Mouse (Mus musculus): ENCODE results near the gene Smagp.

Gene Smagp

GRCm38 (mm10) chr15:100590436-100590835, 46.3 kb downstream of the Smagp start:
- DNase-seq (ENCODE audit: low read depth) = no peak

DNA sequence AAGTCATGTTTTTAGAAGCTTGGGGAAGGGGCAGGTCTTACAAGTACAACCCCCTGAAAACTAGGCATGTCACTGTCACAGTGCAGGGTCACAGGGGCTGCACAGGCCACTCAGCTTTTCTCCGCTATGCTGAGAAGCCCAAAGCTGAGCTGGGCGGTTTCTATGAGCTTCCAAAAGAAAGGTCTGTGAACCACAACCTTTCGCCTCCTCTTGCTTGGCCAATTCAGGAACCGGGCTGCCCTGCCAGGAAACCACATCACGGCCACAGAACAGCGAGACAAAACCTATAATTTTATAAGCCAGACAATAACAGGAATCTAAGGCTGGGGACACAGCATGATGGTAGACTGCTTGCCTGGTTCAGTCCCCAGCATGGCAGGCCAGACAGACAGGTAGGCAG, 48.4 kb downstream of the Smagp start:
- DNase-seq (ENCODE audit: low read depth) = no peak

- no peak for DNase-seq (ENCODE audit: low read depth)
Observed at GRCm38 (mm10) chr15:100587166-100587565, 49.6 kb downstream of the Smagp start.

DNA sequence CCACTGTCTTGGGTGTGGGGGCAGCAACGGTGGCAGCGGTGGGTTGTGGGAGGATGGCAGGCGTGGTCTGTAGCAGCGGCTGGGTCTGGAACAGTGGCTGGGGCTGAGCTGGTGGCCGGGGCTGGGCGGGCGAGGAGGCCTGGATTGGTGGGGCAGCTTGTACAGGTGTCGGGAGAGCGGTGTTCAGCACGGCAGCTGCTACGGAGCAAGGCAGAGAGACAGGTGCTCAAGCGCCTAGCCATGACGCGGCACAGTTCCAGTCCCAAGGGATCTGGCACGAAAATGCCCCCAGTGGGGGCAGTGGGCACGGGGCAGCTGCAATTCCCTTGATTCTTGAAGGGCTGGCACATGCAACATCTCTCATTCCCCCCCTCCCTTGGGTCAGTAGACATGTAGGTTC, 50.8 kb downstream of the Smagp start:
- DNase-seq (ENCODE audit: low read depth) = no peak

DNA sequence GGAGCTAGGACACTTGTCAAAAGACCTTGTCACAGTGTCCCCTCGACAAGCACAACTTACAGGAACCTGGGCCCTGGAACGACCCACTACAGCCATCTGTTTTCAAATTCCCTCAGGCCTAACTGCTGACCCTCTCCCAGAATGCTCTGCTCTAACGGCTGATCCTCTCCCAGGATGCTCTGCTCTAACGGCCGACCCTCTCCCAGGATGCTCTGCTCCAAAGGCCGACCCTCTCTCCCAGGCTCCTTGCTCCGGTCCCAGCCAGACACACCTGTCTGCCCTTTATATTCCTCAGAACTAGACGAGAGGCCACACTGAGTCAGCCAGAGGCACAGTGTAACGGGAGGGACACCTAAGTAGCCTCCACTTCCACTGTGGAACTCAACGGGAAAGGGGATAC, 56.6 kb downstream of the Smagp start:
- no peak for DNase-seq (ENCODE audit: low read depth)

- DNase-seq (ENCODE audit: low read depth) = no peak
Observed at GRCm38 (mm10) chr15:100577972-100578371, 58.8 kb downstream of the Smagp start.

- no peak for DNase-seq (ENCODE audit: low read depth)
Observed at GRCm38 (mm10) chr15:100576810-100577209, 59.9 kb downstream of the Smagp start.

- no peak for DNase-seq (ENCODE audit: low read depth)
Observed at GRCm38 (mm10) chr15:100576392-100576791, 60.3 kb downstream of the Smagp start.

- no peak for DNase-seq (ENCODE audit: low read depth)
Observed at GRCm38 (mm10) chr15:100575366-100575765, 61.4 kb downstream of the Smagp start.

DNA sequence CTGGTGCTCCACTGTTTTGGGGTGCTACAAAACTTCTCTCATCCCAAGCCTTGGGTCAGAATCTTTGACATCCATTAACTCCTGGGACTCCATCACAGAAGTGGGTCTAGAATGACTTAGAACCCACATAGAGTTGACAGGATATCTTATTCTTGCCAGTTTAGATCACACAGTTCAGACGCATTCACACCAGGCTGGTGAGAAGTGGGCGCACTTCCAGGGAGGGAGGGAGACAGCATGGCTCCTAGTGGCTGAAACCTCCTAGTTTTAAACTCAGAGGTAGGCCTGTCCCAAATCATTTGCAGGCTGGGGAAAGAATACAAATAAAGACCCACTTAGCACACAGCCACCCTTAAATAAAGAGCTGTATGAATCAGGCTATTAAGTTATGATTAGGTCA, 62.4 kb downstream of the Smagp start:
- DNase-seq (ENCODE audit: low read depth) = no peak

GRCm38 (mm10) chr15:100573946-100574345, 62.8 kb downstream of the Smagp start:
- no peak for DNase-seq (ENCODE audit: low read depth)

Data from c-Kit-positive CD71-positive TER-119-negative erythroid progenitor cells, embryonic 14.5 days (primary cell).